Mouse (Mus musculus) G1E (cell line): ENCODE measurements at regions not wholly inside any gene's neighbourhood (a gene's known extent, or its start where the extent isn't known, plus 50 kb on each side); places are given as distances from the start of the nearest gene placed in this dataset.

Source experiments
- ATAC-seq: 2 replicates; pipeline ENCODE4 v1.8.0; 2016; ENCODE audit warnings: mild to moderate bottlenecking; ENCODE audit not compliant: insufficient number of reproducible peaks, poor library complexity, low FRiP score, severe bottlenecking; ENCODE audit errors: extremely low read depth
- DNase-seq: peaks from one replicate; pipeline ENCODE4 v3.0.0; 2012; ENCODE audit warnings: low spot score
- H3K27me3 ChIP-seq: 2 replicates; pipeline ENCODE4 v1.6.1; 2012; ENCODE audit warnings: mild to moderate bottlenecking, low read length, inconsistent platforms; ENCODE audit not compliant: insufficient read depth
- H3K36me3 ChIP-seq: replicated peaks from 2 replicates; pipeline ENCODE3; 2012; ENCODE audit warnings: mild to moderate bottlenecking, inconsistent platforms
- H3K4me1 ChIP-seq: 2 replicates; pipeline ENCODE4 v1.6.1; 2012; ENCODE audit warnings: low read depth, low read length, inconsistent platforms, mixed read lengths; ENCODE audit not compliant: insufficient read depth
- H3K4me3 ChIP-seq: 2 replicates; pipeline ENCODE4 v1.5.1; 2012; ENCODE audit warnings: low read depth, mild to moderate bottlenecking, inconsistent platforms, low read length, moderate library complexity, mixed read lengths
- H3K9me3 ChIP-seq: replicated peaks from 2 replicates; pipeline ENCODE4 v1.6.1; 2012; ENCODE audit warnings: inconsistent platforms
- CTCF ChIP-seq: IDR thresholded peaks from 2 replicates; pipeline ENCODE4 v1.5.1; 2012; ENCODE audit warnings: low read depth, low read length, inconsistent platforms, mixed read lengths
- GATA1 ChIP-seq: IDR thresholded peaks from 2 replicates; pipeline ENCODE4 v1.6.1; 2012; ENCODE audit warnings: borderline replicate concordance, low read length, inconsistent platforms, mixed read lengths
- GATA2 ChIP-seq: IDR thresholded peaks from 2 replicates; pipeline ENCODE4 v1.6.1; 2012; ENCODE audit warnings: low read depth, low read length, inconsistent platforms, borderline replicate concordance
- POLR2AphosphoS5 ChIP-seq: IDR thresholded peaks from 2 replicates; pipeline ENCODE4 v1.6.1; 2012; ENCODE audit warnings: low read depth, low read length, inconsistent platforms; ENCODE audit not compliant: insufficient replicate concordance
- TAL1 ChIP-seq: conservative IDR thresholded peaks from 2 replicates; pipeline ENCODE4 v1.6.1; 2012; ENCODE audit warnings: low read depth, low read length, inconsistent platforms, mixed read lengths

- no peaks in the 10 kb centered on the region for H3K4me1 ChIP-seq
These were observed 280.0 kb upstream of the Jarid2 start for GRCm38 (mm10) chr13:44449216-44449830.

DNA sequence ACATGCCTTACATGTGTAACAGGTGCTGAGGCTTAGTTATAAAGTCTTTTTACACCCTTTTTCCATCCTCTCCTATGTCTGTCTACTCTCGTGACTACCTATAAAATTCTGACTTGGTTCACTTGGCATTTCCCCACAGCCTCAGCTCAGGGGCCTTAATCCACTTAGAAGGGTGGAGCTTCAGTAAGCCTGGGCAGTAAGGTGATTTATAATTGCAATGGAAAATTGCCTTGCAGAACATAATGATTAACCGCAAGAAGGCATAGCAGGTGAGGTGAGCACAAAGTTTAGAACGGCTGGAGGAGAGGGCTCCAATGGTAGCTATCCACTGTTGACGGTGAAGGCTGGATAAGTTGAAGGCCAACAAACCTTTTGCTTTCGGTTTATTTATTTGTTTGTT is 278.1 kb upstream of the Jarid2 start:
- Histone ChIP-seq H3K27me3 (peaks cover 20% of the 10 kb centered on the region), H3K4me1 (no peaks in the 10 kb centered on the region), H3K4me3 (no peak overlapping the region), H3K9me3 (no peaks in the 10 kb centered on the region), H3K36me3 (no peaks in the 10 kb centered on the region)
- ATAC-seq, result no peak
- no peak for TF ChIP-seq POLR2AphosphoS5
- no peak for TF ChIP-seq GATA1
- no peak for TF ChIP-seq CTCF
- no peak for TF ChIP-seq GATA2
- no peak for TF ChIP-seq TAL1
- no peak for DNase-seq

More at GRCm38 (mm10) chr13:44449216-44449830, 280.0 kb upstream of the Jarid2 start:
- Histone ChIP-seq H3K36me3 (no peaks in the 10 kb centered on the region), H3K9me3 (no peaks in the 10 kb centered on the region), H3K27me3 (peaks cover 10% of the 10 kb centered on the region), H3K4me3 (no peak overlapping the region)
- ATAC-seq (no peak), DNase-seq (no peak)
- no peak for TF ChIP-seq TAL1
- TF ChIP-seq GATA1, result no peak
- TF ChIP-seq GATA2, result no peak
- TF ChIP-seq POLR2AphosphoS5, result no peak
- TF ChIP-seq CTCF, result no peak

DNA sequence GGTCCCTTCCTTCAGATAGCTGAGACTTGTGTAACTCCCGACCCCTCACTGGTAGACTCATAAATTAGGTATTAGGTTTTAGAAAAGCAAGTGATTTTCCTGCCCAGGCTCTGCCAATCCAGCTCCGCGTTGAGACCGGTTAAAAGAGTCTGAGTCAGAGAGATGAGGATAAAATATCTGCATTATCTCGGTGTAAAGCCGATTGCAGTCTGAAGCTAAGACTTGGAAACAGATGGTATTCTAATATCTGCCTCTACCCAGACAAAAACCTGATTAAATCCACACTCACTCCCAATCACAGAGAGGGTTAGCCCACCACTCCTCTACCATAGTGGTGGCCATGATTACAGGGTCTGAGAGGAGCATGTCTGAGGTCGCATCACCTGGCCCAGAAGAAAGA is 276.1 kb upstream of the Jarid2 start:
- Histone ChIP-seq H3K4me3 (no peak overlapping the region), H3K36me3 (no peaks in the 10 kb centered on the region), H3K9me3 (no peaks in the 10 kb centered on the region), H3K4me1 (no peaks in the 10 kb centered on the region), H3K27me3 (peaks cover 20% of the 10 kb centered on the region)
- TF ChIP-seq TAL1 (no peak), GATA2 (no peak), CTCF (no peak), POLR2AphosphoS5 (no peak), GATA1 (no peak)
- no peak for DNase-seq
- no peak for ATAC-seq

DNA sequence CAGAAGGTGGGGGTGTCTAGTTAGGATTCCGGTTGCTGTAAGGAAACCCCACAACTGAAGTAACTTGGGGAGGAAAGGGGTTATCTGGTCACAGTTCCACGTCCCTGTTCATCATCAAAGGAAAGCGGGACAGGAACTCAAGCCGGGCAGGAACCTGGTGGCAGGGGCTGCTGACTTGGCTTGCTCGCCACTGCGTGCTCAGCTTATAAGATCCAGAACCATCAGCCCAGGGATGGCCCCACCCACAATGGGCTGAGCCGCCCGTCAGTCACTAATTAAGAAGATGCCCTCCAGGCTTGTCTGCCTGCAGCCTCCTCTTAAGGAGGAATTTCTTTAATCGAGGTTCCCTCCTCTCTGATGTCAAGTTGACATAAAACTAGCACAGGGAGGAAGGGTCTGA is 275.1 kb upstream of the Jarid2 start:
- H3K4me1 ChIP-seq, result no peaks in the 10 kb centered on the region
- TF ChIP-seq GATA2 (no peak), POLR2AphosphoS5 (no peak)
- DNase-seq (no peak), ATAC-seq (no peak)
- H3K36me3 ChIP-seq, result no peaks in the 10 kb centered on the region
- H3K9me3 ChIP-seq, result no peaks in the 10 kb centered on the region
- peaks cover 20% of the 10 kb centered on the region for H3K27me3 ChIP-seq
- H3K4me3 ChIP-seq, result no peak overlapping the region

DNA sequence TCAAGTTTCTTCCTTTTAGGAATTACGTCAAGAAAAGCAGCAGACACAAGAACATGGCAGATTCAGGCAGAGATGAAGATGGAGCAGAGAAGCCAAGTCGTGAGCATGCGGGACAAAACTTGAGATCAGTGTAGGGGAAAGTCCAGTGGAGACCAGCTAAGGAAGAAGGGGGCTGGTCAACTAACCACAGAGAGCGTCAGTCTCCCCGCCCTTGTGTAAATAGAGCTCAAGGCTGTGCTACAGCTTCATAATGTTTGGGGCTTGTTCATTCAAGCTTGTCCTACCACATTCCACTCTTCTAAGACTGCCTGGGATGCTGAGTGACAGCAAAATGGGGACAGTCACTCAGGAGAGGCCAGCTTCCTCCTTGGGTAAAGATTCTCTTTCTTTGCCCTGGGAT is 274.1 kb upstream of the Jarid2 start:
- ATAC-seq, result no peak
- no peaks in the 10 kb centered on the region for H3K4me1 ChIP-seq
- H3K4me3 ChIP-seq, result no peak overlapping the region

DNA sequence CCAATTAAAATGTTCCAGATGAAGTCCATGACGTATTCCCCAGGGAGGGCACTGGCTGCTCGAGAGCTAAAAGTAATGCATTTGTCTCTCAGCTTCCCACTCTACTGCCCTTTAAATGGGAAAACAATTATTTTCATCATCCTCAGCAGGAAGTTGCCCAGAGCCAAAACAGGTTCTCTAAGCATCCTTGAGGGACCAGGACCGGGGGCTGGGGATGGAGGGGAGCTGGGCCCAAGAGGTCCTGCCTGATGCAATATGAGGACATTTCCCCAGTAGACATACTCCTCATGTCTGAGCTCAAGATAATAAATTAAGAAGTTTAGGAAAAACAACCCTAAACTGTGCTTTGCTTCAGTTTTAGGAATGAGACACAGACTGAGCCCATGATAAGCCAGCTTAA is 270.5 kb upstream of the Jarid2 start:
- Histone ChIP-seq H3K4me3 (no peak overlapping the region), H3K36me3 (no peaks in the 10 kb centered on the region), H3K4me1 (no peaks in the 10 kb centered on the region), H3K9me3 (no peaks in the 10 kb centered on the region), H3K27me3 (peaks cover 15% of the 10 kb centered on the region)
- TF ChIP-seq GATA1, result no peak
- DNase-seq (no peak), ATAC-seq (no peak)

More for the DNA sequence above, 274.1 kb upstream of the Jarid2 start:
- Histone ChIP-seq H3K36me3 (no peaks in the 10 kb centered on the region), H3K27me3 (peaks cover 20% of the 10 kb centered on the region), H3K9me3 (no peaks in the 10 kb centered on the region)
- no peak for TF ChIP-seq CTCF
- TF ChIP-seq GATA1, result no peak
- no peak for TF ChIP-seq GATA2
- TF ChIP-seq TAL1, result no peak
- no peak for TF ChIP-seq POLR2AphosphoS5
- DNase-seq, result no peak

GRCm38 (mm10) chr13:44459148-44459547 is 270.1 kb upstream of the Jarid2 start:
- DNase-seq, result no peak
- H3K4me3 ChIP-seq, result no peak overlapping the region
- peaks cover 15% of the 10 kb centered on the region for H3K27me3 ChIP-seq
- H3K4me1 ChIP-seq, result no peaks in the 10 kb centered on the region
- no peaks in the 10 kb centered on the region for H3K36me3 ChIP-seq
- no peaks in the 10 kb centered on the region for H3K9me3 ChIP-seq
- no peak for ATAC-seq
- TF ChIP-seq POLR2AphosphoS5, result no peak
- no peak for TF ChIP-seq TAL1
- no peak for TF ChIP-seq CTCF
- no peak for TF ChIP-seq GATA1
